Mouse (Mus musculus) skeletal muscle tissue, adult 2 months (tissue): ENCODE results near the gene Dgkb.

Source experiments
- DNase-seq: peaks from one replicate; pipeline ENCODE4 v3.0.0-alpha.2; 2012; ENCODE audit warnings: low read depth, low spot score

Gene Dgkb

DNA sequence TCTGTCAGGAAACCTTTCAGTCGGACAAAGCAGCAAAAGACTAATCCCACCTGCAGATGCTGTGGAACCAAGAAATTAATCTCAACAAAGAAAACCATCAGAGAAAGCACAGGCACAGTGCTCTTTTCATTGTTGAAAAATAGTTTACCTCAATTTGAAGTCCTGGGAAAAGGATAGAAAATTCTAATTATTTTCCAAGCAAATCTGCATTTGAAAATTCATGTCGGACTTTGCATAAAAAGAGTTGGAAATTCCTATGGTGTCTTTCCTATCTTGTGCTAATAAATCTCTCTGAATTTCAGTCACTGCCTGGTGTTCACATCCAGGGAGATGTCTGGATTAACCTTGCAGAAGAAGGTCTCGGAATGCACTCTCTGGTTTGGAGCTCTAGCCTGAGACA is at the start of gene Dgkb:
Gene Dgkb (plus strand): TSS at position 301 of the 400 bp plus-strand sequence.
- no peak for DNase-seq

DNA sequence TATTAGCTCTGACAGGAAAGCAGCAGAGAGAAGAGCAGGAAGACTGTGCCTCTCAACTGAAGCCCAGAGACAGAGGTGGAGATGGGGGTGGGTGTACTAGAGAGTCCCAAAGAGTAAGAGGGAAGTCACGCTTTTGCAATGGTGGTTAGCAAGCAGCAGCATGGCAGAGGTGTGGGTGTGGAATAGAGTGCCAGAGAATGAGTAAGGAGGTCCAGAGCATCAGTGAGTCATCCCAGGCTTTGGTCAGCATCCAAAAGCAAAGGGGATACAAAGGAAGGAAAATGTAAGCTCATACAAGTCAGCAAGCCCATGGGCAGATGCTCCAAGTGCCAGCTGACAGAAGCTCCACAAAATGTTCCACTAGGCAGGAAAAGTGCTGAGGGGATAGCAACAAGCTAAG is 47.7 kb upstream of the Dgkb start:
- no peak for DNase-seq

DNA sequence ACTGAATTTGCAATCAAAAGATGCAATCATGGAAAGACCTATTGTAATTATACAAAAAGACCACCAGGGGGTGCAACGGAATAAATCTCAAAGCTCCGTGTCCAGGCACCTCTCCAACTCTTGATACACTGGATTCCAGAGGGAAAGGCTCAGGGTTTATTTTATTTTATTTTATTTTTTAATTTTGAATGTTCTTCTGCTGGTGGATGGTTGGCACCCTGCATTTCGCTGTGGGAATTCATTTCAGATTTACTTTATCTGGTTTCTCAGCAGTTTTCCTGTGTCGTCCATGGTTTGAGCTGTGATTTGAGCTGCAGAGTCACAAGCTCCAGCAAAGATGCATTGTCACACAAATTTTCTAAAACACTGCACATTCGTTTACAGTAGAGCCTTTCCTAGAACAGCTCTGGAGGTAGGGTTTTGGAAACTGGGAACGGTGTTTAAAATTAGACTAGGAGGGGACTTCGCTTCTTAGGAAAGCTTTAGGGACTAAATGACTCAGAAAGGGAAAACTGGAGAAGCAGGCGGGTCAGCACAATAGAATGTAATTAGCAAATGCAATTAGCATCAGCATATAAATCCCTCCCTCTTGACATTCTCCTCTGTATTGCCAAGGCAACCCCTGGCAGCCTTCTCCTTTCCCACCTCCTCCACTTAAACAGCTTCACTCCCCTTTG is 43.7 kb upstream of the Dgkb start:
- DNase-seq, result peak; percentile 2

DNA sequence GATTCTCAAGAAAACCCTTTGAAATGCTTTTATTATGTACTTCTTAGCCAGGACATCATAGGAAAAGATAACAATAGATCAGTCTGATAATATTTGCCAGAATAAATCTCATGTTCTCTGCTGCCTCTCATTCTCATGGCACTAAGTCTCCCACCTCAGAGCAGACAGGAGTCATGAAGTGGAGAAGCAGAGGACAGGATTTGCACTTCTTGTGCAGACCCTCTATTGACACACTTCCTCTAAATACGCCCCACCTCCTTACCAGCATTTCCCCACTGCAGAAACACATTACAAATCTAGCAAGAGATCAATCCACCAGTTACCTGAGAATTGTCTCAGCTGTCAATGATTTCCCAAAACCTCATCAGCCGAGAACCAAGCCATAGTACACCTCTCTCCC is 42.9 kb upstream of the Dgkb start:
- DNase-seq, result no peak

DNA sequence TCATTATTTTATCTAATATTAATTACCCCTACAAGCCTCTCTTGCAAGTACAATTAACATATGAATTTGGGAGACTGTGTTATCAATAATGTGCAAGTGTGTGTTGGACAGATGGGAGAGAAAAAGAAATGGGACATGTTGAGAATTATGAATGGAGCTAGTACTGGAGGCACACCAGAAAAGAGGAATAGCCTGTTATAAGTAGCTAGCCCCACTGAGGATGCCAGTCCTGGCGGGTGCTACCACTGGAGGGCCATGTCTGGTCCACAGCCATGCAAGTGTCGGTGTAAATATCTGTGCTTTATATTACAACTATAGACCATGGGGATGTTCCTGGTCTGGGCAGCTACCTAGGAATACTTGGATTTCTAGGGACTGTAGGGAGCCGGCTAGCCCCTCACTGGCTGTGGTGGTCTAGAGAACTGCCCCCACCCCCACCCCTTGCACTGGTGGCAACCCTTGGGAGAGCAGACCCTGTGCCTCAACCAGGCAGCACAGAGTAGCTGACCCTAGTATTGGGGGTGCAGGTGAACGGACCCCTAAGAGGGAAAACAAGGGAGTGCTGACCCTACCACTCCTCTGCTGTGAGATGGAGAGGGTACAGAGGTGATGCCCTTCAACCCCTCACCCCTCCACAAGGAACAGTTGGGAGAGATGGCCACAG is 21.1 kb upstream of the Dgkb start:
- no peak for DNase-seq

DNA sequence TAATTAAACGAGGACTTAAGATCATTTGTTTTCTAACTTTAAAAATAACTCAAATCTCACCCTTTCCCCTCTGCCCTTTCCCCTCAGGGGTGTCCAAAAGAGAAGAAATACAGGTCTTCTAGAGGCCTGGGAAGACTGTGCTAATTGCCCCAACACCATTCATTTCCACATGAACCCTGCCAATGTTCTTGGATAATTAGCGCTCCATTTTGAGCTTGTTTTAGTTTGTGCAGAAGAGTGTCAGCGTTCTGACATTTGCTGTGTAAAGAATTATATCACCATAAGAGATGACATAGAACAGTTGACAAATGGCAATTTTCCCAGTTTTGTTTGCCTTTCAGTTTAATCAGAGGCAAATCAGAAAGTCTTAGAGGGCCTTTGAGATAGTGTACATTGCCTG is 3.4 kb upstream of the Dgkb start:
- DNase-seq, result no peak

DNA sequence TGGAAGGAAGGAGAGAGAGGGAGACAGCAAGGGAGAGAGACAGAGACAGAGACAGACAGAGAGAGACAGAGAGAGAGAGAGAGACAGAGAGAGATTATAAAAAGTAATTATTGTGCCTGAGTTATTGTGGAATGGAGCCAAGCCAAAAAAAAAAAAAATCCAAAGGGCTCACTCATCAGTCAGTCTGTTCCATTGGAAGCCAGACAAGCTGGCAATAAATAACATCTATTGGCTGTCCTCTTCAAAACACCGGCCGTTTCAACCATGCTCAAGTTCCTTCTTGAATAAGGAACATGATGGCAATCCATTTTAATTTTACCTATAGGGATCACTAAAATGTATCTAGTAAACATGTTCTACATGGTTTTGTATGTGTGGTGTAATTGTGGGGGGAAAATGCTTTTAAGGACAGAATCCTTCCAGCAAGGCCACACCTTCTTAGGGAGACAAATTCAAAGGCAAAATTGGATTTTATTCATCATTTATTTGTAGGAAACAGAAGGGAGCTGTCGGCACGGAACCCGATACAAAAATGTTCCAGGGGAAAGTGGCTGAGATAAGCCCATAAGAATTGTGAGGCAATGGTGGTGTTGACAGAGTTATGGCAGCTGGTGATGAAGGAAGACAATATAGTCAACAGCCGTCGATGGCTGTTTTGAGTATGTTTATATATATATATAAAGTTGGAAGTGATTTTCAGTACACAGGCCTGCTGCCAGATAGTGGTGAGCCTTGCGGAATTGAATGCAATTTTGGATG is 3.7 kb downstream of the Dgkb start:
- DNase-seq, result no peak

DNA sequence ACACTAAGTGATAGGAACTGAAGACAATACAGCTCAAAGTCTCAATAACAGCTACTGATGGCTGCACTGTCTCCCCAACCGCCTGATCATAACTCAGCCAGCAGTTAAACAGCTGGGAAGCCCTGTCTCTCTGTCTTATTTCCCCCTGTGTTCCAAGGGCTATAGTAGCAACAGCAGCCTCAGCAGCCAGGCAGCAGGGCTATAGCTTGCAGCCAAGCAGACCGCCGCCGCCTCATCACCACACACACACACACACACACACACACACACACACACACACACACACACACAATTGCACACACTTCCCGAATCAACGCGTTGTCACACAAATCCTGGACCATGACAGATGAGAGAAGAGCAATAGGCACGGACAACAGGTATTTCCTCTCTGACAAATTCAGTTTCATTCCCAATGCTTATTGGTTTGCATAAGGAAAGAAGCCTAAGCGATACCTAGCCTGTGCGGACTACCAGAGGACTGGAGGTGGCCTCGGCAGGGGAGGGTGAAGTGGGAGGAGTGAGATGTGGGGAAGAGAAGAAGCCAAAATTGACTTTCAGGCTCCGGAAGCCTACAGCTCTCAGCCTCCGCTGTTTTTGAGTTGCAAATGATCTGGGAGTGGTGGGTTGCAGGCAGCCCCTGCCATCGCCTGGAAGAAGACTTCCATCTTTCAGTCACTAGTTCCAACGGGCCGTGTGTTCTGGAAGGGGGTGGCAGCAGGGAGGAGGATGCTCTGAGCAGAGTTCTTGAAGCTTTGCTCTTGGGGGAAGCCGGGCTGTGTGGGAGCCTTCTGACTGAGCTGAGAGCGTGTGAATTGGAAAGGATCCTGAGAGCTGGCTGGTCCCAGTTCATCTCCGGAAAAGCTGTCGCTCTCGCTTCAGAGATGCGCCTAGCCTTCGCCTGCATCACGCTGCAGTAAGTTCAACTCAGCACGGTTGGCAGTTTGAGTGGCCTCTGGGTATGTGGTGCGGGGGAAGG is 62.8 kb downstream of the Dgkb start:
- DNase-seq, result no peak

DNA sequence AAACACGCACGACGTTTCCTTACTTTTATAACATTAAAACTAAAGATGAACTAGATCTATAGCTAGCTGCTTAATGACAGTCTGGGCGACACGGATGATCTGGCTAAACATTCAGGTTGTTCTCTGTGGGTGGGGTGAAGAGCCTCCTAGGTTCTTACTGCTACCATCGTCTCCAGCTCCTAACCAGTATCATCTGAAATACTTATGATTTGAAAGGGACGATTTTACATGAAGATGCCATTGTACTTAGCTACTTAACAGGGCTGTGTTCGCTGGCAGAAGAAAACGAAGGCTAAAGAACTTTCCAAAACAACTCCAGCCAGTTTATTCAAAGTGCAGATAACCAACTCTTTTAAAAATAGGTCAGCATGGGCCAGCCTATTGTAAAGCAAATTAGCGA is 63.9 kb downstream of the Dgkb start:
- DNase-seq, result no peak

DNA sequence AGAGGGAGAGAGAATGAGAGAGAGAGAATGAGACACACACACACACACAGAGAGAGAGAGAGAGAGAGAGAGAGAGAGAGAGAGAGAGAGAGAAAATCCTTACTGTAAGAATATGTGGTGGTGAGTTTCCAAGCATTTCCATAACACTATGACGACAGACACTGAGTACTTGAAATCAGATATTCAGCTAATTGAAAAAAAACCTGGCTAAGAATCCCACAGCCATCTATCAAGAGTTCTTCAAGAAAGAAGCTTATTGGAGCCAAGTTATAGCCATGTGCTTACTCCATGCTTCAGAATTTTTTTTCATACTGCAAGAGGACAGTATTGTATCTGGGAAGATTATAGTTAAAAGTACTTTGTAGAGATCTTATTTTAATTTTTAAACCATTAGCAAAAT is 65.3 kb downstream of the Dgkb start:
- DNase-seq, result no peak

DNA sequence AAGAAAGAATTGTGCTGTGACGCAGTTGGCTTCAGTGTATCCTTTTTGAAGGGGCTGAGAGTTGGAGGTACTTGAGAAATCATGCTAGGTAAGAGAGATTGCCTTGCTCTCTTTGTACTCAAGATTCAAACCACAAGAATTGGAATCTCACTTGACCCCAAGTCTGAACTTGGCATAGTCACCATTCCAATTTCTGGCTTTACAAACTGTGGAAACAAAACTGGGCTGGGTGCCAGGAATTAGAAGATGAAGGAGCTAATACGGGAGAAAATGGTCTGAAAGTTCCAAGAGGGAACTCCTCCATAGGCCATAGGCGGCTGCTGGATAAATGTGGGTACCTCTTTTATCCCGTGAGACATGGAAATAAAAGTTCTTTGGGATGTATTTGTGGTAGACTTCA is 66.3 kb downstream of the Dgkb start:
- no peak for DNase-seq

DNA sequence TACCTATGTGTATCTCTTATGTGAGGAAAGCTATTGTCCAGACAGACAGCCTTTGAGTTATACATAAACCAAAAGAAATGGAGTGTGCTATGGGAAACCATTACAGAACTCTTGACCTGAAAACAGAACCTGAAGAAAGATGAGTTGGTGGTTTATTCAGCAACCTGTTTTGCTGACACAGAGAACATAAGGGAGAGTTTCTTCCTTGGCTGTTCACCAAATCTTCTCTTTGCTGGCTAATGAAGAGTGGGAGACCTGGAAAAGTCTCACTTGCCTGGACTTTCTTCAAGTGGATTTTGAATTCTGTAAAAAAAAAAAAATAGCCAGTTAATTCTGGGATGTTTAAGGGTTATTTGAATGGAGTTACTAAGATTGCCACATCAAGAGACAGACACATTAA is 71.1 kb downstream of the Dgkb start:
- DNase-seq, result no peak

DNA sequence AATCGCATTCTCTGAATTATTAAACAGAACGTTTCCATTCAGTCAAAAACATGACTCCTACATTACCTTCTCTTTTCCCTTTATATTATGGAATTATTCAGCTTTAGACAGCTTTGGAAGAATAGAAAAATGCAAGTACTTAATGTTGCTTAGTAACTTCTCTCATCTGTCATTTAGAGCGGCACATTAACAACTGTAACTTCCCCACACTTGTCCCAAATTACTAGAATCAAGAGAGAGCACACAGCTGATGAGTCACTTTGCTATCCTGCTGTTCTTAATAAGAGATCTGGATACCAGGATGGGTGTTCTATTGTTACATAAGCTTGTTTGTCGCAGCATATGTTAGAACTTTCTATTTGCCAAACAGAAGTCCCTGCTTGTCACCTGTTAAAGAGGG is 71.9 kb downstream of the Dgkb start:
- DNase-seq, result no peak

DNA sequence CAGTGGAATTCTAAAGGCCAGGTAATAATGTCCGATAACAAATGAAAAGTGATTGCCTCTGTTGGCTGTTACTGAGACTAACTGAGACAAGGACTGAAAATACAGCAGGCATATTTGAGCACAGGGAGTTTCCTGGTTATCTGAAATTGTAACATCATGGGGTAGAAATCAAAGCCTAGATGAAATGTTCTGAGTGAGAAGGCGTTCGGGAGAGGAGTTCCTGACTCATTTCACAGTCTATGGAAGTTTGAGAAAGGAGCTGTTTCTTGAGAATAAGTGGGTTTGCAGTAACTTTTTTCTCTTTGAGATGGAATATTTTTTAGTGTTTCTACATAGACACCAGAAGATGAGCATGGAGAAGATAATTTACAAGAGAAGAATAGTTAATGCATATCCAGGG is 73.8 kb downstream of the Dgkb start:
- DNase-seq, result no peak

DNA sequence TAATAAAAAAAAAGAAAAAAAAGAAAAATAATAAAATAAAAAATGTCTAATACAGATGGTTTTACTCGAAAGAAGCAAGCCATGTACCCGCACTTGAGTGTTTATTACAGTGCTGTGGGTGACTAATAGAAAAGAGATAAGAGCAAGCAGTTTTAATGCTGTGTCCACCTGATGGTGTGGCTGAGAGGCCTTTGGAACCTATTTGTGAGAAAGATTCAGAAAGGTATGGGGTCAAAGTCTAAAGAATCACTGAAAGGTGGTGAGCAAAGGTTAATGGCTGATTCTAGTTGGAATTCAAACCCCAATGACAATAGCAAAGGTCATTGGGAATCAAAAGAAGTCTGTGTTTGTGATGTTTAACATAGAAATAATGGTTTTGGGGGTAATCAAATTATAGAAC is 124.6 kb downstream of the Dgkb start:
- DNase-seq, result no peak

DNA sequence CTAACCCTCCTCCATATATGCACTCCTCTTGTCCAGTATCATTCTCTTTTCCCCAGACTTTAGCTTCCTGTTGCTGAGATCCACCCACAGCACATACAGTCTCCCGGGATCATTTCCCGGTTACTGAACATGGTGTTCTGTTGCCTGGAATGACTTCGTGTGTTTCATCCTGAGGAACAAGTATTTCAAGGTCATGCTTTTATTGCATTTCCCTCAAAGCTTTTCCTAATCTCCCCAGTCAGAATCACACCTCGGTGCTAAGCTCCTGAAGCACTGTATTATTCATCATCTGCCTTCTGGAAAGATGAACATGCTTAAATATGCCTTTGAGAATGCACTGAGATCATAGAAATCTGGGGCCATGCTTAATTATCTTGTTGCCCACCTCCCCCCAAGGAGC is 138.7 kb downstream of the Dgkb start:
- no peak for DNase-seq

DNA sequence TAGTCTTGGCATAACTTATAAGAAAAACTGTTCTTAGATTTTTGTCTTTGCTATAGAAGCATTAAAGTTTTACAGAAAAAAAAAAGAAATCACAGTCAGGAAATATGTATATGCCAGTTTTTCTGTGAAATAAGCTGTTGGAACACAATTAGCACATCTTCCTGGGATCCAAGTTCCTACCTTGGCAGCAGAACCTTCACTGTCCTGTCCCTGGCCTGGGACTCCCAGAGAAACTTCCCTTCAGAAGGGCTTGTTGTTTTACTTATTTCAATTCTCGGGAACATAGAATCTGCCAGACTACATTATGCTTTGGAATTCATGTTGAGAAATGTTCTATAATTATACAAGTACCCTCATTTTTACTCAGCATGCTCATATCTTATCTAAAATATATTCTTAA is 154.0 kb downstream of the Dgkb start:
- no peak for DNase-seq

DNA sequence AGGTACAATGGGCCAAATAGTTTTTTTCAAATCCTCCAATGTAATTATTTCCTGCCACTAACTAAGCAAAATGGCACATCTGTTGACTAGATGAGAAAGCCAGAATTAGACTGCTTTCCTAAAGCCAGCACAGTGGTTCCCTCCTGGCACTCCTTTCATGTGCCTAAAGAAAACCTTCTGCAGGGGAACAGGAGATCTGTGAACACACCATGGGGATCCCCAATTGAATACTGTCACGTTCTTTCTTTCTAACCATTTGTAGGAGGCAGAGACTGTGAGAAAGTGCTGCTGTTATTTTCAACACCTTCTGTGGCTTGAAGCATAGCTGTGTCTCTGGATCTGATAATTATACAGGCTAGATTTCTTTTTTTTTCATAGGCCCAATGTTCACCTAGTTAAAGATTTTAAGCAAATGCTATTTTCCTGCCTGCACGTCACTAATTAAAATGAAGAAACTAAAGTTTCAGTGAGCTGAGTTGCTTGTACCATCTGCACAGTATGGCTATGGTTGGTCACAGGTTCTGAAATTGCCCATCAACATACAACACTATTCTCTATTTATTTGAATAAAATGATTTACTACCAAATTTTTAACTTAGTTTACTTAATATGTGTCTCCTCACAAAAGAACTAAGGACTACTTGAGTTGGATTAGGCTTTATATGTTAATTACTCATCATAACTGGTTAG is 161.1 kb downstream of the Dgkb start:
- DNase-seq, result no peak

DNA sequence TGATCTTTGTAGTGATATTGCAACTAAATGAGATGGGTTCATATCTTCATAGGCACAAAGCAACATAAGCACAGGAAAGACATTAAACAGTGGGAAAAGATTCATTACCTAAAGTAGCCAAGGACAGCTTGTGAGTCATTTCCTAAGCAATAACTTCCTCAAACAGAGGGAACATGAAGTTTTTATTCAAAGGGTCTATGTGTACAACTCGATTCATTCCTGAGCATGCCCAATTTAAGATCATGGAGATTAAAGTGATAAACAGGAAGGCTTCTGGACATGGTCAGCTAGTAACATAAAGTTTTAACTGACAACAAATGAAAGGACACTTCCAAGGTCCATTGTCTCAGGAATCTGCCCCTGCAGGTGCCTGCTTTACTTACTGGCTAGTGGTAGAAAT is 167.8 kb downstream of the Dgkb start:
- no peak for DNase-seq

DNA sequence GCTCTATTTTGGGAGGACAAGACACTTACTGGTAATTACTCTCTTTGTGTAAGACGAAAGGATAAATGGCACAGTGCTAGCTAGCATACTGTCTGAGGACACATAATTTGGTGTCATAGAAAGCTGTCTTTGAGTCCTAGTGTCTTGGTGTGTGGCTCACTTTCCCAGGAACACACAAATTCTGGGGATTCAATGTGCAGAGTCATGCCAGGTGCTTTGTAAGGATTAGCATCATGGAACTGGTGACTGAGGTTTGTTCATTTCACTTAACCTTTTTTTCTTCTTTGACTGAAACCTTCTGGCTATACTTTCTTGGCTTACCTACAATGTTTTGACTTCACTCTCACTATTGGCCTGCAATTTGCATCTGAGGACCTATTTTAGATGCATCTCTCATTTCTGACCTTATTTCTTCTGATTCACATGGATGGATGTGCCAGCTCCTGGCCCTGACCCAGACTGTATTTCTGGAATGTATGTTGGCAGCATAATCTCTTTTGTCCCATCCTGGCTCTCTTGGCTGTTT is 170.6 kb downstream of the Dgkb start:
- DNase-seq, result no peak

DNA sequence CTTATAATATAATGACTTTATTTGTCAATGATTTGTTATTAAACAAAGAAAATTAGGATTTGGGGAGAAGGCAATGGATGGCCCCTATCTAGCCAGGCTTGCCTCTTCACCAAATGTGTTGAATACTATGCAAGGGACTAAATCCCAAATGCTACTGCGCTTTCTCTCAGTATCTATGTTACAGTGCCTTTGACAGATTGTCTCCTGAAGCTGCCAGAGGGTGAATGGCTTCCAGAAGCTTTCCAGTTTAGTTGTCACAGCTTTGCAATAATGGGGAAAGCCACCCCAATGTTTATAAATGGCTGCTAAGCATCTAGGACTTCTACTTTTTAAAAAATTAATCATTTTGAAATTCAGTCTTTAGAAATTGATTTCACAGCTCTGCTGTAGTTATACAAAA is 175.7 kb downstream of the Dgkb start:
- no peak for DNase-seq
